Mouse (Mus musculus): Measurements from ENCODE around the gene Enox1. TPM values are rescaled to one million over a fixed set of nuclear protein-coding genes. Genes with fewer than 3 reads are reported as not detected.
"Not testable (repeated sequence)": the region's sequence is repeated elsewhere in the genome, so short reads cannot be mapped to it uniquely, and the experiment has no call there.

The Enox1 gene
- polyA plus RNA-seq, 1 experiment from 2014 or later = 0.58 TPM

DNA sequence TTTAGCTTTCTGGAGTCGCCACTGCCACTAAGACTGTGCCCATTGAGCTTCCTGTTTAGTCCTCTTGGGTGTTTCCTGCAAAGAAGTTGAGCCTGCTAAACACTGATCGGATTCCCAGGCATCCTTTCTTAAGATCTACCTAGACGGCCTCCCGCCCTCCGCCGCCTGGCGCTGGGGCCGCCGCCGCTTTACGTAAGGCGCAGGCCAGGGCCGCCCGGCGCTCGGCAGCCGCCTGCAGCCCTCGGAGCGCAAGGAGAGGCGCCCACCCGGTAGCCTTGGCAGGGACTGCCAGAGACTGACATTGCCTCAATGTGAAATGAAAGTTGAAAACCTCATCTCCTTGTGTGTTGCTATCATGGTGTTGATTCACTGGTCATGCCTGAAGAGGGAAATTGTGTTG lies 383.0 kb downstream of the Enox1 start:
- WGBS (ENCODE audit: insufficient replicate concordance) = 72% methylated on average over 21 of the region's 21 CpGs
- not testable (repeated sequence) for H3K4me1 ChIP-seq; H3K9me3 ChIP-seq (replicated peaks); ATAC-seq; H3K27me3 ChIP-seq (replicated peaks); H3K4me3 ChIP-seq; H3K9ac ChIP-seq; H3K27ac ChIP-seq; H3K36me3 ChIP-seq; H3K4me2 ChIP-seq

DNA sequence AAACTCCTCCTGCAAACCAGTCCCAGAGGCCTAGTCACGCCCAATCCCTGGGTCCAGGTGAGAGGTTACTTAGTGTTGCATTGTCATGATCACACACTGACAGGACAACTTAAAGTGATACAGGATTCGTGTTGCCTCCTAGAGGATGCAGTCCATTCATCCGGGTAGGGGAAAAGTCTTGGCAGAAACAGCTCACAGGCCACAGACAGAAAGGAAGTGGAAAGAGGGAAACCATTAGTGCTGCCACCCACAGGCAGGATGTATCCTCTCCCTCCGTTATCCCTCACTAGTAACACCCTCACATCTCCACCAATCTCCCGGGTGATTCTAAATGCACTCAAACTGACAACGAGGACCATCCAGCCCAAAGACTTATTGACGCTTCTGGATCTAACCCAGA lies 385.4 kb downstream of the Enox1 start:
- Histone ChIP-seq H3K9me3 (replicated peaks) (no peaks in the 10 kb centered on the region), H3K4me3 (no peak overlapping the region), H3K27me3 (replicated peaks) (no peaks in the 10 kb centered on the region), H3K27ac (no peak overlapping the region), H3K4me2 (no peak overlapping the region), H3K4me1 (no peaks in the 10 kb centered on the region), H3K36me3 (no peaks in the 10 kb centered on the region), H3K9ac (no peak overlapping the region)
- no peak for ATAC-seq
- 71% methylated on average over 7 of the region's 7 CpGs for WGBS (ENCODE audit: insufficient replicate concordance)

- ATAC-seq = no peak
- Histone ChIP-seq H3K4me3 (no peak overlapping the region), H3K4me2 (no peak overlapping the region), H3K36me3 (no peaks in the 10 kb centered on the region), H3K4me1 (no peaks in the 10 kb centered on the region), H3K9ac (no peak overlapping the region), H3K9me3 (replicated peaks) (no peaks in the 10 kb centered on the region), H3K27ac (no peak overlapping the region), H3K27me3 (replicated peaks) (no peaks in the 10 kb centered on the region)
- 59% methylated on average over 8 of the region's 8 CpGs for WGBS (ENCODE audit: insufficient replicate concordance)
Measured at GRCm38 (mm10) chr14:77546531-77547274, 390.1 kb downstream of the Enox1 start.

DNA sequence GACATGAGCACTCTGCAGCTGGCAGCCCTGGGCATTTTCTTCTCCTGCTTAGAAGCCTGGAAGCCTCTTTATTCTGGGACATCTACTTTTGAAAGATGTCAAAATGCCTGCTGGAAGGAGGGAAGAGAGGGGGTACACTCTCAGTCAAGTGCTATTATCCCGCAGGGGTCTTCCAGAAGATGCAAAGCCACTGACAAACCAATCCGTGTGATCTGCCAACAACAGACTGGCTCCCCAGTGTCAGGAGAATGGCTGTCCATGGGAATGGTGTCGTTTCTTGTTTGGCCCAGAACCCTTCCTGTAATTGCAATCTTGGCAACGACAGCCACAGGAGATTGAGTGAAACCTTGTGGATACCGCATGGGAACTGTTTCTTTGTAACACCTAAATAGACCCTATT lies 390.8 kb downstream of the Enox1 start:
- H3K4me1 ChIP-seq = no peaks in the 10 kb centered on the region
- H3K36me3 ChIP-seq = no peaks in the 10 kb centered on the region
- no peak overlapping the region for H3K27ac ChIP-seq
- H3K4me2 ChIP-seq = no peak overlapping the region
- no peak overlapping the region for H3K4me3 ChIP-seq
- H3K27me3 ChIP-seq (replicated peaks) = no peaks in the 10 kb centered on the region
- ATAC-seq = no peak
- no peak overlapping the region for H3K9ac ChIP-seq
- WGBS (ENCODE audit: insufficient replicate concordance) = 78% methylated on average over 5 of the region's 5 CpGs
- no peaks in the 10 kb centered on the region for H3K9me3 ChIP-seq (replicated peaks)

- no peak for ATAC-seq
- Histone ChIP-seq H3K36me3 (no peaks in the 10 kb centered on the region), H3K27me3 (replicated peaks) (no peaks in the 10 kb centered on the region), H3K4me3 (no peak overlapping the region), H3K4me1 (no peaks in the 10 kb centered on the region), H3K9me3 (replicated peaks) (no peaks in the 10 kb centered on the region), H3K4me2 (no peak overlapping the region), H3K9ac (no peak overlapping the region), H3K27ac (no peak overlapping the region)
- WGBS (ENCODE audit: insufficient replicate concordance) = 47% methylated on average over 5 of the region's 5 CpGs
Measured at GRCm38 (mm10) chr14:77548963-77549362, 392.4 kb downstream of the Enox1 start.

GRCm38 (mm10) chr14:77557446-77558070 lies 401.0 kb downstream of the Enox1 start:
- H3K4me1 ChIP-seq = no peaks in the 10 kb centered on the region
- ATAC-seq = no peak
- H3K27me3 ChIP-seq (replicated peaks) = no peaks in the 10 kb centered on the region
- H3K9me3 ChIP-seq (replicated peaks) = no peaks in the 10 kb centered on the region
- no peak overlapping the region for H3K4me2 ChIP-seq
- no peaks in the 10 kb centered on the region for H3K36me3 ChIP-seq
- 51% methylated on average over 7 of the region's 7 CpGs for WGBS (ENCODE audit: insufficient replicate concordance)
- no peak overlapping the region for H3K9ac ChIP-seq
- no peak overlapping the region for H3K4me3 ChIP-seq
- no peak overlapping the region for H3K27ac ChIP-seq

GRCm38 (mm10) chr14:77558910-77559309 lies 402.3 kb downstream of the Enox1 start:
- Histone ChIP-seq H3K27ac (no peak overlapping the region), H3K4me1 (no peaks in the 10 kb centered on the region), H3K4me2 (no peak overlapping the region), H3K9ac (no peak overlapping the region), H3K27me3 (replicated peaks) (no peaks in the 10 kb centered on the region), H3K4me3 (no peak overlapping the region), H3K36me3 (no peaks in the 10 kb centered on the region), H3K9me3 (replicated peaks) (no peaks in the 10 kb centered on the region)
- no peak for ATAC-seq
- WGBS (ENCODE audit: insufficient replicate concordance) = 84% methylated on average over 3 of the region's 3 CpGs

- 58% methylated on average over 5 of the region's 5 CpGs for WGBS (ENCODE audit: insufficient replicate concordance)
- H3K4me1 ChIP-seq = no peaks in the 10 kb centered on the region
- no peak for ATAC-seq
- no peaks in the 10 kb centered on the region for H3K27me3 ChIP-seq (replicated peaks)
- no peak overlapping the region for H3K4me3 ChIP-seq
- H3K9me3 ChIP-seq (replicated peaks) = no peaks in the 10 kb centered on the region
- no peaks in the 10 kb centered on the region for H3K36me3 ChIP-seq
- no peak overlapping the region for H3K9ac ChIP-seq
- H3K4me2 ChIP-seq = no peak overlapping the region
- no peak overlapping the region for H3K27ac ChIP-seq
Measured at GRCm38 (mm10) chr14:77559792-77560191, 403.2 kb downstream of the Enox1 start.

GRCm38 (mm10) chr14:77561808-77562583 lies 405.4 kb downstream of the Enox1 start:
- no peak for ATAC-seq
- Histone ChIP-seq H3K9ac (no peak overlapping the region), H3K36me3 (no peaks in the 10 kb centered on the region), H3K4me3 (no peak overlapping the region), H3K4me2 (no peak overlapping the region), H3K9me3 (replicated peaks) (no peaks in the 10 kb centered on the region), H3K27me3 (replicated peaks) (no peaks in the 10 kb centered on the region), H3K4me1 (no peaks in the 10 kb centered on the region), H3K27ac (no peak overlapping the region)
- 62% methylated on average over 6 of the region's 6 CpGs for WGBS (ENCODE audit: insufficient replicate concordance)

- WGBS (ENCODE audit: insufficient replicate concordance) = 65% methylated on average over 5 of the region's 5 CpGs
Measured at GRCm38 (mm10) chr14:77563922-77564321, 407.4 kb downstream of the Enox1 start.

DNA sequence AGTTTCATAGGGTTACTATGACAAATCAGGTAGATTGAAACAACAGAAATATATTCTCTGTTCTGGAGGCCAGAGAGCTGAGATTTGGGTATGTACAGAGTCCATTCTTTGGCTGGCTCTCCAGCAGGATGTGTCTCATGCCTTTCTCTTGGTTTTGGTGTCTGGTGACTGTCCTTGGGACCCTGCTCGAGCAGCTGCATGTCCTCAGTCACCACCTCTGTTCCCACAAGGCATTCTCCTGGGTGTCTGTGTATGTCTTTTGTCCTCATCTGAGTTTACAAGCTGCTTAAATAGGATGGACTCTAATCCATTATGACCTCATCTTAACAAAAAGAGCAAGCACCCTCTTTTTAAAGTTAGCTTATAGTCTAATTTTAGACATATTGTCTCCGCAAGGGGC lies 410.6 kb downstream of the Enox1 start:
- no peaks in the 10 kb centered on the region for H3K27me3 ChIP-seq (replicated peaks)
- WGBS (ENCODE audit: insufficient replicate concordance) = 67% methylated on average over 2 of the region's 2 CpGs
- H3K4me1 ChIP-seq = no peaks in the 10 kb centered on the region
- H3K4me2 ChIP-seq = no peak overlapping the region
- H3K27ac ChIP-seq = no peak overlapping the region
- H3K36me3 ChIP-seq = no peaks in the 10 kb centered on the region
- no peak for ATAC-seq
- H3K9ac ChIP-seq = no peak overlapping the region
- no peak overlapping the region for H3K4me3 ChIP-seq
- no peaks in the 10 kb centered on the region for H3K9me3 ChIP-seq (replicated peaks)

More at GRCm38 (mm10) chr14:77563922-77564321, 407.4 kb downstream of the Enox1 start:
- H3K4me3 ChIP-seq = no peak overlapping the region
- ATAC-seq = no peak
- H3K4me2 ChIP-seq = no peak overlapping the region
- H3K27me3 ChIP-seq (replicated peaks) = no peaks in the 10 kb centered on the region
- H3K27ac ChIP-seq = no peak overlapping the region
- no peaks in the 10 kb centered on the region for H3K9me3 ChIP-seq (replicated peaks)
- no peaks in the 10 kb centered on the region for H3K36me3 ChIP-seq
- H3K9ac ChIP-seq = no peak overlapping the region
- no peaks in the 10 kb centered on the region for H3K4me1 ChIP-seq

DNA sequence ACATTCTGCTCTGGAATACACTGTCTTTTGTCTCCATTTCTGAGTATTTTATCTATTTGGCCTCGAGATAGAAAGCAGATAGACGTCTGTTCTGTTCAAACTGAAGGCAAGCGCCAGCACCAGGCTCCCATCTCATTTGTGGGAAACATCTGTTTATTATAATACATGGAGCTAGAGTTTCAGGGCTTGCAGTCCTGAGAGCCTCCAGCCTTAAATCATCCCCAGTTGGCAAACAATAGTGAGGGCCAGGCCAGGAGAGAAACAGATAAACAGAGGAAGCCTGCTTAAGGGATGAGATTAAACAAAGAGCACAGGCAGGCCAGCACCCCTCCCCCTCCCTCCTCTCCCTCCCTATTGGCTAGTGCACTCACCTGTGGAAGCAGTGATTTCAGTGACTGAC lies 417.9 kb downstream of the Enox1 start:
- H3K4me3 ChIP-seq = no peak overlapping the region
- no peaks in the 10 kb centered on the region for H3K36me3 ChIP-seq
- H3K27ac ChIP-seq = no peak overlapping the region
- 24% methylated on average over 3 of the region's 3 CpGs for WGBS (ENCODE audit: insufficient replicate concordance)
- no peak overlapping the region for H3K9ac ChIP-seq
- H3K27me3 ChIP-seq (replicated peaks) = no peaks in the 10 kb centered on the region
- no peaks in the 10 kb centered on the region for H3K9me3 ChIP-seq (replicated peaks)
- H3K4me2 ChIP-seq = no peak overlapping the region
- ATAC-seq = no peak
- no peaks in the 10 kb centered on the region for H3K4me1 ChIP-seq

Data from liver, embryonic 12.5 days (tissue).